Mouse (Mus musculus) C2C12 (cell line): ENCODE measurements around the gene Galnt16. TPM values are rescaled to one million over a fixed set of nuclear protein-coding genes. Genes with fewer than 3 reads are reported as not detected.

ENCODE experiments used
- H3K27me3 ChIP-seq: one replicate; pipeline ENCODE4 v1.6.1; 2011; ENCODE audit not compliant: control insufficient read depth, insufficient read depth, insufficient read length
- H3K36me3 ChIP-seq: one replicate; pipeline ENCODE4 v1.6.1; 2011; ENCODE audit not compliant: control insufficient read depth, insufficient read depth
- H3K4me3 ChIP-seq: one replicate; pipeline ENCODE4 v1.5.1; 2011; ENCODE audit warnings: mild to moderate bottlenecking, control low read depth; ENCODE audit not compliant: poor library complexity, insufficient read depth, severe bottlenecking
- H3K79me2 ChIP-seq: one replicate; pipeline ENCODE4 v1.6.1; 2011; ENCODE audit not compliant: control insufficient read depth, insufficient read depth
- H3K79me3 ChIP-seq: one replicate; pipeline ENCODE4 v1.6.1; 2011; ENCODE audit warnings: low read depth, control low read depth
- H3ac ChIP-seq: one replicate; pipeline ENCODE3; 2011; ENCODE audit warnings: low read depth; ENCODE audit not compliant: control insufficient read depth, insufficient read length
- CEBPB ChIP-seq: IDR thresholded peaks from one replicate; pipeline ENCODE4 v1.6.1; 2011; ENCODE audit warnings: low read depth, mild to moderate bottlenecking, control low read depth, moderate library complexity
- CTCF ChIP-seq: IDR thresholded peaks from one replicate; pipeline ENCODE4 v1.5.1; 2011; ENCODE audit not compliant: control insufficient read depth, insufficient read depth, insufficient read length
- FOSL1 ChIP-seq: IDR thresholded peaks from one replicate; pipeline ENCODE4 v1.8.0; 2011; ENCODE audit warnings: mild to moderate bottlenecking, low read length; ENCODE audit not compliant: poor library complexity, insufficient read depth, severe bottlenecking
- MAX ChIP-seq: IDR thresholded peaks from one replicate; pipeline ENCODE4 v1.6.1; 2011; ENCODE audit warnings: mild to moderate bottlenecking, control low read depth
- MYOD1 ChIP-seq: IDR thresholded peaks from one replicate; pipeline ENCODE4 v1.6.1; 2011; ENCODE audit warnings: low read depth; ENCODE audit not compliant: control insufficient read depth, insufficient read length
- MYOG ChIP-seq: IDR thresholded peaks from one replicate; pipeline ENCODE4 v1.6.1; 2011; ENCODE audit not compliant: control insufficient read depth, insufficient read length; ENCODE audit errors: extremely low read depth
- USF1 ChIP-seq: IDR thresholded peaks from one replicate; pipeline ENCODE4 v1.6.1; 2011; ENCODE audit warnings: low read depth, mild to moderate bottlenecking, control low read depth, moderate library complexity
- polyA plus RNA-seq: library from polyadenylated mRNA; unstranded; fragments of >200 nt; fragmentation: generic; extraction: Trizol; gene quantifications from one replicate; pipeline ENCODE4 v1.2.1, GENCODE M21; 2012; ENCODE audit warnings: missing spikeins

The Galnt16 gene
- polyA plus RNA-seq, 1 experiment, result not detected

DNA sequence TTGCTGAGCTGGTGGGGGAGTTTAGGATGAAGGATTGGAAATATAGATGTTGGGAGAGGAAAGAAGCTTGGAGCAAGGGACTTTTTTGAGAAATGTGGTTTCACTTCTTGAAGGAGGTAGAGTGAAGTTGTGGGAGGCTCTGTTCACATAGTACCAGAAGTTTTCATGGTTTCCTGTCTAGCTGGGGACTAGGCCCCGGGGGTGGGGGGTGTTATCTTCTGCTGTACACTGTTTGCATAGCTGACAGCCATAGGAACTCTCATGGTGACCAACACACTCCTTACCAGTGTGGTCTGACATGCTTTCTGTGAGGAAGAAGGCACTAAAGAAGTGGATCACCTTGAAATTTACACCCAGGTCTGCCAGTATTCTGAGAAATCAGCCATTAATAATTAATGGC, 22.4 kb upstream of the Galnt16 start:
- Histone ChIP-seq H3K4me3 (no peak overlapping the region), H3K79me3 (no peaks in the 10 kb centered on the region), H3K27me3 (no peaks in the 10 kb centered on the region), H3ac (no peak overlapping the region), H3K36me3 (no peaks in the 10 kb centered on the region), H3K79me2 (no peaks in the 10 kb centered on the region)
- no peak for TF ChIP-seq MYOD1
- TF ChIP-seq CTCF, result no peak
- no peak for TF ChIP-seq FOSL1
- no peak for TF ChIP-seq MYOG
- TF ChIP-seq MAX, result no peak
- TF ChIP-seq USF1, result no peak
- no peak for TF ChIP-seq CEBPB

DNA sequence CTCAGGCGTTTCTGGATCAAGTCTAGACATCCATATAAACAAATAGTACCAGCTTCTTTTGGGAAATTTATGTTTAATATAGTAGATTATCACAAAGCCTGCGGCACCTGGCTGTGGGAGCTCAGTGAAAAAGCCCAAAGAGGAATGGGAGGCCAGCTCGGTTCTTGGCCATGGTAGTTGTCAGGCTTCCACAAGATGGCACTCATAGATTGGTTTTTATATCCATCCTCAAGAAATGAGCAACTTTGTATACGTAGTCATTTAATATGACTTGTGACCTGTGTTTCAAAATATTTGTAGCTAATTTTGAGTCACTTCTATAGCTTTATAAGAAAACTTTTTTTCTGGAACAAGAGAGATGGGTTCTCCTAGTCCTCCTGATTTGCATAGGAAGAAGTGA, 19.7 kb upstream of the Galnt16 start:
- Histone ChIP-seq H3K4me3 (no peak overlapping the region), H3K27me3 (no peaks in the 10 kb centered on the region), H3ac (no peak overlapping the region), H3K79me2 (no peaks in the 10 kb centered on the region), H3K36me3 (no peaks in the 10 kb centered on the region), H3K79me3 (no peaks in the 10 kb centered on the region)
- TF ChIP-seq USF1 (no peak), MYOD1 (no peak), CTCF (no peak), MYOG (no peak), CEBPB (no peak), MAX (no peak), FOSL1 (no peak)

DNA sequence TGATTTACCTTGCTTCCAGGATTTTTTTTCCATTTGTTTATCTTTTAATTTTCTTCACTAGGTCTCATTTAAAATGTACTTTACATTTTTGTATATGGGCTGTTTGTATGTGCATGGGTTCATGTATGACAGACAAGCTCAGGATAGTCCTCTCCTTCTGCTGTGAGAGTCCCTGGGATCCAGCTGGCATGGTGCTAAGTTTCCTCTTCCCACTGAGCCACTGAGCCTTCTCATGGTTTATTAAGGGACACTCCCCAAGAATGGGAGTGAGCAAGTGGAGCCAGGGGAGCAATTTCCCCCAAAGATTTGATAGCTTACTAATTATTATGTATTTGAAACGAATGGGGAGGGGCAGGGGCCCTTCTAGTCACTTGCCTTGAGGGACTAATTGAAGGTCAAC, 17.6 kb upstream of the Galnt16 start:
- TF ChIP-seq CTCF (no peak), MAX (no peak), CEBPB (no peak), MYOG (no peak), MYOD1 (no peak), FOSL1 (no peak), USF1 (no peak)

DNA sequence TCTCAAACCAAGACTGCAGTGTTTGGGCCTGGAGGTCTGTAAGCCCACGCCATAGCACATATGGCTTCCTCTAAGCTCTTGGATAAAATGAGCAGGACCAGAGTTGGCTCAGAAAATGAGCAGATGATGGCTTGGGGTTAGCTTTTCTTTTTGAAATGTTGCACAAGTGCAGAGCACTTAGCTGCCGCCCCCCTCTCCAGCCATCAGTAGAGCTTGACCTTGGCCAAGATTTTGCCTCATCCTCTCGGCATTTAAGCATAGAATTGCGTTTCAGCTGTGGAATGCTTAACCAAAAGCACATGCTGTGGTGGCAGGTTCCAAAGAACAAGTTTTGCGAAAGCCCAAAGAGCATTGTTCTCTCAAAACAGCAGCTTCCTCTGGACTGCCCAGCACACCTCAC, 13.4 kb upstream of the Galnt16 start:
- Histone ChIP-seq H3K4me3 (no peak overlapping the region), H3K79me2 (no peaks in the 10 kb centered on the region), H3K79me3 (no peaks in the 10 kb centered on the region), H3K27me3 (peaks cover 11% of the 10 kb centered on the region), H3ac (no peak overlapping the region), H3K36me3 (no peaks in the 10 kb centered on the region)
- TF ChIP-seq MYOD1 (no peak), FOSL1 (no peak), MYOG (no peak), USF1 (no peak)

More for the DNA sequence above, 17.6 kb upstream of the Galnt16 start:
- Histone ChIP-seq H3K27me3 (no peaks in the 10 kb centered on the region), H3ac (no peak overlapping the region), H3K4me3 (no peak overlapping the region), H3K79me2 (no peaks in the 10 kb centered on the region), H3K36me3 (no peaks in the 10 kb centered on the region), H3K79me3 (no peaks in the 10 kb centered on the region)

DNA sequence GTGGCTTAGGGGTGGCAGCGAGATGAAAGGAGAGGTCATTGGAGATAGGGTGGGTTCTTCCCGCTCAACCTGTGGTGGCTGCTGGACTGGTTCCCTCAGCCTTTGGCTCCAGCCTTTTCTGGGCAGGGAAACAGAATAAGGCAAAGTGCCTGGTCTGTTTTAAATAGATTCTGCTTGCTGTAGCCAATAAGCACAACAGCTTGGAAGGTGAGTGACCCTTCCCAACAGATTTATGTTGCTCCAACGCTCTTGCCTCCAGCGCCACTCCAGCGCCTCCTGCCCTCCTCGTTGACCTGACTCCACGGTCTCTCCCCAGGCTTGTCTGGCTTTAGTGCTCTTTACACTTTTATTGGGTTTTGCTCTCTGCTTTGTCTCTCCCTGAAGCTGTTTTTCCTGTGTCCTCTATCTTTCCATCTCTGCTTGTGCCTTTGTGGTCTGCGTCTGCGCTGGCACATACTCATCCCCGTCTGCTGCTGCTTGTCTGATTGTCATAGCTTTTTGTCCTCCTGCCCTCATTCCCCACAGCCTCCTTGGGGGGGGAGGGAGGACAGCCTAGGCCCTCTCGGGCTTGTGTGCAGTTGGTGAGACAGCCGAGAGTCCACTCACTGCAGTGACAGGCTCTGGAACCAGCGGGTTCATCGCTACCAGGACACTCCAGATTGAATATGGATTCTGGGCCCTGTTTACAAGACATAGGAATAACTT, 10.9 kb upstream of the Galnt16 start:
- H3K79me3 ChIP-seq, result no peaks in the 10 kb centered on the region
- no peak for TF ChIP-seq MYOG
- no peak for TF ChIP-seq FOSL1
- no peak for TF ChIP-seq CEBPB
- no peak for TF ChIP-seq MYOD1
- no peak for TF ChIP-seq CTCF
- no peak for TF ChIP-seq MAX
- TF ChIP-seq USF1, result no peak
- H3ac ChIP-seq, result no peak overlapping the region
- H3K79me2 ChIP-seq, result no peaks in the 10 kb centered on the region
- peaks cover 17% of the 10 kb centered on the region for H3K27me3 ChIP-seq
- H3K36me3 ChIP-seq, result no peaks in the 10 kb centered on the region
- H3K4me3 ChIP-seq, result no peak overlapping the region

DNA sequence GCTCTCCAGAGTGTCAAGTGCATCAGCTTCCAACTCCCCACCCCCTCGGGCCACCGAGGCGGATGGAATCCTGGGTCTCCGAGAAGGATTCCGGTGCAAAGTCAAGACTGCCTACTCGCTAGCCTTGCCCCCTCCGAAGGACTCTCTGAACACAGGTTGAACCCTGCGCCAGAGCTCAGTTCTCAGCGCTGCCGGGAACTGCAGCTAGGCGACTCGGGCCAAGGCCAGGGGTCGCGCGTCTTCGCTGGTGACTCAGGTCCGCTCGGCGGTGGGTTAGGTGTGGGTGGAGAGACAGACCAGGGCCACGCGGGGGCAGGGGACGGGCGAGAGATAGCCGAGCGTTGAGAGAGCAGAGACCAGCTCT, 298 bp downstream of the Galnt16 start:
- no peaks in the 10 kb centered on the region for H3K36me3 ChIP-seq
- no peak for TF ChIP-seq MYOG
- TF ChIP-seq CEBPB, result no peak
- no peak for TF ChIP-seq FOSL1
- no peak for TF ChIP-seq MAX
- no peak for TF ChIP-seq CTCF
- no peak for TF ChIP-seq MYOD1
- TF ChIP-seq USF1, result no peak
- H3K27me3 ChIP-seq, result peaks cover 87% of the 10 kb centered on the region
- H3ac ChIP-seq, result no peak overlapping the region
- H3K79me3 ChIP-seq, result no peaks in the 10 kb centered on the region
- no peaks in the 10 kb centered on the region for H3K79me2 ChIP-seq
- no peak overlapping the region for H3K4me3 ChIP-seq
